Mouse (Mus musculus): ENCODE results near the gene Dhx37. TPM values are rescaled to one million over a fixed set of nuclear protein-coding genes. Genes with fewer than 3 reads are reported as not detected.

The Dhx37 gene
- total and polyA plus RNA-seq, 3 experiments, result 11.1 to 15.7 (median 12.4) TPM

DNA sequence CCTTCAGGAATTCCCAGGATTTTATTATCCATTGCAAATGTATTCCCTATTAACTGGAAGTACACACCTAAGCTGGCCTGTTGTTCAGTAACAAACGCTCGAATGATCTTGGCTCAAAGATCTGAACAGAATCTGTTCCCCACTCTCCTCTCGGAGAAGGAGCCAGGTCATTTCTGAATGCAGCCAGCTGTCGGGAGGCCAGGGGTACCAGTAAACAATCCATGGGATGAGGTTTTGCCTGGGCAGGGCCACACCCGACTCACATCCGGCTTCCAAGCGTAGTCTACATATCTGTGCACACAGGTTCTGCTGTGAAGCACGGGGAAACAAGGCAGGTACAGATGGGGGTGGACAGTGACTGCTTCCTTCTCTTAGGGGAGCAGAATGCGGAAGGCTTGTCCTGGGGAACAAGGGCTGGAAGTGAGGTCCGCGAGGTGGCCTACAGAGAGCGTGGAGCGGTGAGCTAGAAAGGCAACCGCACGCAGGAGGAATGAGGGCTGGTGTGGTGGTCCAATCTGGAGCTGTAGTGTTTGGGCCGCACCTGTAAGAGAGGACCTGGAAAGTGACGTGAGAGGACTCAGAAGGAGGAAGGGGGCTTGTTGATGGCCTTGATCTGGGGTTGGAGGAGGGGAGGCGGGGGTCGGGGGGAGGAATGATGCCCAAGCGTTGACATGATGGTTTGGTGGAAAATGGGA, 27.5 kb downstream of the Dhx37 start:
- intact Hi-C loops (cut with DNase I), result no loop called here
- Histone ChIP-seq H3K27me3 (ENCODE audit: control insufficient read depth, insufficient read depth, low read length) (no peaks in the 10 kb centered on the region), H3K9ac (ENCODE audit: low read depth, low read length) (peak overlapping the region; percentile 59), H3K4me1 (ENCODE audit: control insufficient read depth, insufficient read depth, low read length) (peaks cover 3% of the 10 kb centered on the region), H3K4me3 (peak overlapping the region; percentile 69), H3K27ac (peak overlapping the region; percentile 95), H3K79me2 (replicated peaks; ENCODE audit: control insufficient read depth, insufficient read depth, low read length) (no peaks in the 10 kb centered on the region), H3K36me3 (ENCODE audit: control insufficient read depth, insufficient read depth, low read length) (no peaks in the 10 kb centered on the region)
- WGBS, result 7% methylated on average over 20 of the region's 20 CpGs
- DNase-seq, result peak; percentile 83 to 84
- TF ChIP-seq POLR2A (IDR thresholded peaks at IDR 0.05; ENCODE audit: insufficient read depth, low read depth, low read length) (peak; percentile 55; the same call in 1 of the 2 replicates), CTCF (IDR thresholded peaks at IDR 0.05) (no peak), EP300 (IDR thresholded peaks at IDR 0.05; ENCODE audit: insufficient read depth, low read depth, low read length) (0 out of 2 replicates have a peak, but pooled peaks have one; percentile 9)

DNA sequence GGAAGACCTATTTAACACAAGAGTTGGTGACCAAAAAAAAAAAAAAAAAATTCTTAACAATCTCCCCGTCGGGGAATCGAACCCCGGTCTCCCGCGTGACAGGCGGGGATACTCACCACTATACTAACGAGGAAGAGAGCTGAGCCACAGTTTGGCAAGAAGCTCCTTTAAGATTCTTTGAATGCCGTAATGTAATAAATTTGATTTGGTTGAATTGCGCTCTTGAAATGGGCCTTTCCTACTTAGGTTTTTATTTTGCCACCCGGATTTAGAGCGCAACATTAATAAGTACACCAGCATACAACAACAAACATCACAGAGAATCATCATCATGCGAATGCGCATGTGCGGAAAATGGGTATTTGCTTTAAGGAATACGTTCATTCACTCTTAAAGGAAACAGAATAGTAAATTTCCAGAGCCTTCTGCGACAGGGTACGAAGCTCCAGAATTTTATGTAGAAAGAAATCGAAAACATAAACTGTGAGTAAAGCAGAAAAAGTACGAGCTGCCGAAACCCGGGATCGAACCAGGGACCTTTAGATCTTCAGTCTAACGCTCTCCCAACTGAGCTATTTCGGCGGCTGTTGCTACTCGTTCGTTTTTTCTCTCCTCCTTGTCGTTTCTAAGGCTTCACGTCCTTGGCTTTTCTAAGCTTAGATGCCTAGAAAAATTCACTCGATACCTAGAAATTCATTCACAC, 28.2 kb downstream of the Dhx37 start:
- Histone ChIP-seq H3K27ac (peak overlapping the region; percentile 95), H3K27me3 (ENCODE audit: control insufficient read depth, insufficient read depth, low read length) (no peaks in the 10 kb centered on the region), H3K9ac (ENCODE audit: low read depth, low read length) (peak overlapping the region; percentile 79), H3K36me3 (ENCODE audit: control insufficient read depth, insufficient read depth, low read length) (no peaks in the 10 kb centered on the region), H3K79me2 (replicated peaks; ENCODE audit: control insufficient read depth, insufficient read depth, low read length) (no peaks in the 10 kb centered on the region), H3K4me3 (peak overlapping the region; percentile 69), H3K4me1 (ENCODE audit: control insufficient read depth, insufficient read depth, low read length) (peaks cover 3% of the 10 kb centered on the region)
- peak; percentile 85 to 88 for DNase-seq
- intact Hi-C loops (cut with DNase I), result loop anchor here (2.0 kb wide), 1 partner anchor 17 kb away; the partner anchor contains the start of gene Gm10382
- peak; percentile 58; the same call in 1 of the 2 replicates for TF ChIP-seq EP300 (IDR thresholded peaks at IDR 0.05; ENCODE audit: insufficient read depth, low read depth, low read length)
- TF ChIP-seq CTCF (IDR thresholded peaks at IDR 0.05), result no peak
- TF ChIP-seq POLR2A (IDR thresholded peaks at IDR 0.05; ENCODE audit: insufficient read depth, low read depth, low read length), result no peak
- under 1% methylated on average over 31 of the region's 31 CpGs for WGBS

DNA sequence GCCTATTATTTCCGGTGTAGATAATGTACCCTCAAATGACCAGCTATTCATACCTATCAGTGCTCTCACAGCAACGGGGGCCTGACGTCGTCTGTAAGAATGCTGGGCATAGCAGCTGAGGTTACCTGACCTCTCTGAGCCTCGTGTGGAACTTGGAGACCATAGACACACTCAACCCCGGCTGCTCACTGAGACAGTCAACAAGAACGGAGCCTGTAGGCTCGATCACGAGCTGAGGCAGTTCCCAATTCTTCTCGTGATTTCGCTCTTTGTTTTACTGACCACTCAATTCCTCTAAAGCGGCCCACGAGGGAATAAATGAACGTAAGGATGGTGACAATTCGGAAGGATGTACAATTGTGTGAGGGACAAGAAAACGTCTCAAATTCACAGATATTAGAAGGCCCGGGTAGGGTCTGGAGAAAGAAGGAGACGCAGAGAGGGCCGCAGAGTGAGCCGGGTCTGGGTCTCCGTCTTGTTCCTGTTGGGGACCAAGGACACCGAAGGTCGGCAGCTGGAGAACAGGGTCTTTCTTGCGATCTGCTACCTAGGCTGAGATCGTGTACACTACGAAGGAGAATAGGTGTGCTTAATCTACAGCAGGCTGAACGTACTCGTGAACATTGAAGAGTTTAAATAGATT, 28.9 kb downstream of the Dhx37 start:
- Histone ChIP-seq H3K27me3 (ENCODE audit: control insufficient read depth, insufficient read depth, low read length) (no peaks in the 10 kb centered on the region), H3K9ac (ENCODE audit: low read depth, low read length) (peak overlapping the region; percentile 79), H3K4me3 (peak overlapping the region; percentile 69), H3K79me2 (replicated peaks; ENCODE audit: control insufficient read depth, insufficient read depth, low read length) (no peaks in the 10 kb centered on the region), H3K4me1 (ENCODE audit: control insufficient read depth, insufficient read depth, low read length) (peaks cover 3% of the 10 kb centered on the region), H3K27ac (peak overlapping the region; percentile 95), H3K36me3 (ENCODE audit: control insufficient read depth, insufficient read depth, low read length) (no peaks in the 10 kb centered on the region)
- WGBS, result under 1% methylated on average over 28 of the region's 28 CpGs
- intact Hi-C loops (cut with DNase I), result loop anchor here (2.0 kb wide), 1 partner anchor 16 kb away; the partner anchor contains the start of gene Gm10382
- DNase-seq, result peak; percentile 77 to 81
- TF ChIP-seq CTCF (IDR thresholded peaks at IDR 0.05) (no peak), EP300 (IDR thresholded peaks at IDR 0.05; ENCODE audit: insufficient read depth, low read depth, low read length) (no peak), POLR2A (IDR thresholded peaks at IDR 0.05; ENCODE audit: insufficient read depth, low read depth, low read length) (peak; percentile 41; the same call in 1 of the 2 replicates)

DNA sequence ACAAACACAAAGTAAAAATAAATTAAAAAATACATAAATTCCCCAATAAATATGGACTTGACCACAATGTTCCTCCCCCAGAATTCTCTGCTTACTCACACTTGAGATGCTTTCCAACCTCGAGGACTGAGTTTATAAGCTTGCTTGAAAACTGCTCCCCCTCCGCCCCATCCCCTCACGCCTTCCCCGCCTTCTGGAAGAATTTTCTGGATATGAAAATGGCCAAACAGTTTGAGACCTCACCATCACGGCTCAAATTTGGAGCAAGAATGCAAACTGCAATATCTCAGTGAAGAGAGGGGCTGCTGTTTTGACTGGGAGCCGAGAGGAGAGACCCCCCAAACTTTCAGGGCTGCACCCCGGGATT, 29.4 kb downstream of the Dhx37 start:
- no peaks in the 10 kb centered on the region for H3K36me3 ChIP-seq (ENCODE audit: control insufficient read depth, insufficient read depth, low read length)
- 3% methylated on average over 7 of the region's 7 CpGs for WGBS
- peak overlapping the region; percentile 79 for H3K9ac ChIP-seq (ENCODE audit: low read depth, low read length)
- peak overlapping the region; percentile 95 for H3K27ac ChIP-seq
- no peak for TF ChIP-seq CTCF (IDR thresholded peaks at IDR 0.05)
- no peak for TF ChIP-seq POLR2A (IDR thresholded peaks at IDR 0.05; ENCODE audit: insufficient read depth, low read depth, low read length)
- no peak for TF ChIP-seq EP300 (IDR thresholded peaks at IDR 0.05; ENCODE audit: insufficient read depth, low read depth, low read length)
- H3K27me3 ChIP-seq (ENCODE audit: control insufficient read depth, insufficient read depth, low read length), result no peaks in the 10 kb centered on the region
- no peaks in the 10 kb centered on the region for H3K79me2 ChIP-seq (replicated peaks; ENCODE audit: control insufficient read depth, insufficient read depth, low read length)
- H3K4me1 ChIP-seq (ENCODE audit: control insufficient read depth, insufficient read depth, low read length), result peaks cover 3% of the 10 kb centered on the region
- intact Hi-C loops (cut with DNase I), result loop anchor here (2.0 kb wide), 1 partner anchor 16 kb away; the partner anchor contains the start of gene Gm10382
- no peak for DNase-seq
- H3K4me3 ChIP-seq, result peak overlapping the region; percentile 69

DNA sequence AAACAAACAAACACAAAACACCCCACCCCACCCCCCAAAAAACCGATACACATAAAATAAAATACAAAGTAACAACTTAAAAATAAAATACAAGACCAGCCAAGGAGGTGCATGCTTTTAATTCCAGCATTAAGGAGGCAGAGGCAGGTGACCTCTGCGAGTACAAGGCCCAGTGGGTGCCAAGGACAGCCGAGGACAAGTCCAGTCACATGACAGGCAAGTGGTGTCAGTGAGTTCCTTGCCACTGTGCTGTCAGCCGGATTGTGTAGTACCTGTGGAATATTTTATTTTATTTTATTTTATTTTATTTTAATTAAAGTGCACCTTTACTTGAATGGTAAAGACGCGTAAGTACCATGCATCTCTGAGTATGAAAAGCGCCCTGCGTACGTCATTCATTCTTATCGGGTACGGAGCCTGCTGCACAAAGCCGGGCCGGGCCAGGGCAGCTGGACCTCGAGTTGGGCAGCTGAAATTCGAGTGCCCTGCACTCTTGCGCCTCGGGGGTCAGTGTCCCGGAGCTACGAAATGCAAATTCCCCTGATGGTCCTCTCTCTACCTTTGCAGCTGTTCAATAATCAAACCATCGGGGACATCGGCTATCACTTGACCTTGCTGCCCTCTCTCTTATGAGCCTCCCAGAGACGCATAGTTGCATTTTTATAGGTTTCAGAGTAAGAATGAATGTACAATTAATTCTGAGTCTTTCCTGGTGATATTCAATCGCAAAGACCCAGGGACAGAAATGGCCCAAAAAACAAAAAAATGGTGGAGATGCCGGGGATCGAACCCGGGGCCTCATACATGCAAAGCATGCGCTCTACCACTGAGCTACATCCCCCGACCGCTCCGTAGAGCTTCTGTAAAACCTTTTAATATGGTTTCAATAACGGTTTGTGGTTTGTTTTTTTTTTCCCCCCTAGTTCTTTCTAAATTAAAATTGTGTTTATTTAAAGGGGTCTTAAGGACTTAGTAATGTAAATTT, 30.1 kb downstream of the Dhx37 start:
- Histone ChIP-seq H3K4me3 (peak overlapping the region; percentile 69), H3K4me1 (ENCODE audit: control insufficient read depth, insufficient read depth, low read length) (peaks cover 3% of the 10 kb centered on the region), H3K36me3 (ENCODE audit: control insufficient read depth, insufficient read depth, low read length) (no peaks in the 10 kb centered on the region), H3K27me3 (ENCODE audit: control insufficient read depth, insufficient read depth, low read length) (no peaks in the 10 kb centered on the region), H3K79me2 (replicated peaks; ENCODE audit: control insufficient read depth, insufficient read depth, low read length) (no peaks in the 10 kb centered on the region), H3K9ac (ENCODE audit: low read depth, low read length) (peak overlapping the region; percentile 66), H3K27ac (peak overlapping the region; percentile 95)
- DNase-seq, result peak; percentile 67 to 79
- 24% methylated on average over 31 of the region's 31 CpGs for WGBS
- intact Hi-C loops (cut with DNase I), result loop anchor here (2.0 kb wide), 1 partner anchor 15 kb away; the partner anchor contains the start of gene Gm10382
- TF ChIP-seq POLR2A (IDR thresholded peaks at IDR 0.05; ENCODE audit: insufficient read depth, low read depth, low read length) (peak; percentile 56; the same call in 1 of the 2 replicates), EP300 (IDR thresholded peaks at IDR 0.05; ENCODE audit: insufficient read depth, low read depth, low read length) (peak; percentile 66; the same call in 1 of the 2 replicates), CTCF (IDR thresholded peaks at IDR 0.05) (no peak)
